Mouse (Mus musculus) kidney, adult 2 months (tissue): ENCODE measurements around the gene Parp2.

Source experiments
- CTCF ChIP-seq: fragments of 200-500 bp; conservative IDR thresholded peaks from 2 replicates; pipeline ENCODE4 v1.5.1; 2011; ENCODE audit warnings: low read depth, mild to moderate bottlenecking, control low read depth, low read length, moderate library complexity, mixed read lengths; ENCODE audit not compliant: insufficient read depth, insufficient read length
- POLR2A ChIP-seq: fragments of 200-500 bp; IDR thresholded peaks from one replicate; pipeline ENCODE4 v1.6.1; 2011; ENCODE audit warnings: low read depth, low read length, control low read depth

DNA sequence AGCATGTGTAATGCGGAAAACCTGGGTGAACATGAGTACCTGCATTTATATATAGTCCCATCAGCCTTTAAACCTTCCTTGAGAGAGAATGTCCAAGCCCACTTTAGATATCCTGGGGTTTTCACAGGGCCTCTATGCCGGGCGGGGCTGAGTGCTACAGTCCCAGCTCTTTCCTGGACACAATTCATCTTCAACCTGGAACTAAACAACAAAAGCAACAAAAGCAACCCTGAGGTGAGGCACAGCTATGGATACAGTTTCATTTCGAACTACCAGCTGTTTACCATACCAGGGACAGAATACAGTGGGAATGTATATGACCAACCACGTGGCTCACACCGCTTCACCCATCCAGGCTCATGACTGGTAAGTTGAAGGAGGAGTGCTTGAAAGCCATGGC, 5.2 kb upstream of the Parp2 start:
- TF ChIP-seq POLR2A (no peak), CTCF (no peak)
